Mouse (Mus musculus) erythroblast, embryonic 14.5 days (primary cell): ENCODE results near the gene Ncs1.

Experiments used
- GATA1 ChIP-seq: IDR thresholded peaks from 2 replicates; pipeline ENCODE4 v1.6.1; 2012; ENCODE audit warnings: low read length, inconsistent platforms, mixed read lengths
- TAL1 ChIP-seq: IDR thresholded peaks from 3 replicates; pipeline ENCODE4 v1.6.1; 2012; ENCODE audit warnings: low read length, inconsistent platforms, mixed read lengths

GRCm38 (mm10) chr2:31263039-31263461, 17.4 kb downstream of the Ncs1 start:
- no peak for TF ChIP-seq GATA1
- no peak for TF ChIP-seq TAL1
